Comparison of ENCODE assay signal across 8 mouse cellular contexts in genomic region chr11:75422013-75422792, GRCm38 (mm10). TPM values are rescaled to one million over a fixed set of nuclear protein-coding genes. Genes with fewer than 3 reads are reported as not detected.
DNase-seq lines count a peak whose midpoint lies in the region; ATAC-seq and TF ChIP-seq lines count a peak whose summit lies in the region.

TSS of gene Serpinf1 (minus strand) at chr11:75422701.

- no peak within 1 kb of the TSS for H3K27ac ChIP-seq in lung, postnatal 0 days (ENCODE audit: low read length)
- H3K27ac ChIP-seq in embryonic facial prominence, embryonic 13.5 days = peak within 1 kb of the TSS; percentile 88
- no peak within 1 kb of the TSS for H3K27ac ChIP-seq in heart, embryonic 14.5 days (replicated peaks in 1 of 2; ENCODE audit: control insufficient read depth in 1 of 2, insufficient read depth in 1 of 2, low read depth in 2 of 2, low read length in 2 of 2)
- H3K27ac ChIP-seq in limb, embryonic 11.5 days (replicated peaks; ENCODE audit: low read depth, low read length) = peak within 1 kb of the TSS; percentile 10
- H3K27ac ChIP-seq in neural tube, embryonic 14.5 days (ENCODE audit: low read depth, low read length) = no peak within 1 kb of the TSS

- H3K4me2 ChIP-seq in lung, postnatal 0 days (replicated peaks; ENCODE audit: low read depth, low read length) = peak within 1 kb of the TSS; percentile 15
- peak within 1 kb of the TSS; percentile 83 for H3K4me2 ChIP-seq in embryonic facial prominence, embryonic 13.5 days
- H3K4me2 ChIP-seq in heart, embryonic 14.5 days (ENCODE audit: low read length) = peak within 1 kb of the TSS; percentile 38
- peak within 1 kb of the TSS; percentile 78 for H3K4me2 ChIP-seq in limb, embryonic 11.5 days (ENCODE audit: low read depth, severe bottlenecking)
- no peak within 1 kb of the TSS; the same call in 1 of the 2 replicates for H3K4me2 ChIP-seq in neural tube, embryonic 14.5 days (ENCODE audit: low read depth, low read length)

- no peaks in the 10 kb centered on the region for H3K36me3 ChIP-seq in lung, postnatal 0 days (ENCODE audit: insufficient read depth, low read length)
- peaks cover 10% of the 10 kb centered on the region for H3K36me3 ChIP-seq in embryonic facial prominence, embryonic 13.5 days
- H3K36me3 ChIP-seq in heart, embryonic 14.5 days (ENCODE audit: control insufficient read depth, insufficient read depth, low read length) = no peaks in the 10 kb centered on the region
- H3K36me3 ChIP-seq in limb, embryonic 11.5 days (ENCODE audit: control insufficient read depth, insufficient read depth, low read length) = no peaks in the 10 kb centered on the region
- H3K36me3 ChIP-seq in neural tube, embryonic 14.5 days (ENCODE audit: control insufficient read depth, insufficient read depth, low read length) = no peaks in the 10 kb centered on the region

- 35% methylated on average over 10 of the region's 10 CpGs for WGBS in lung, postnatal 0 days
- 15% methylated on average over 10 of the region's 10 CpGs for WGBS in embryonic facial prominence, embryonic 13.5 days
- WGBS in heart, embryonic 14.5 days = 46% methylated on average over 10 of the region's 10 CpGs
- WGBS in limb, embryonic 11.5 days = 22% methylated on average over 10 of the region's 10 CpGs
- 47% methylated on average over 10 of the region's 10 CpGs for WGBS in neural tube, embryonic 14.5 days

- no peak within 1 kb of the TSS for H3K9ac ChIP-seq in lung, postnatal 0 days (replicated peaks; ENCODE audit: low read depth)
- H3K9ac ChIP-seq in embryonic facial prominence, embryonic 13.5 days = peak within 1 kb of the TSS; percentile 77
- H3K9ac ChIP-seq in heart, embryonic 14.5 days (ENCODE audit: low read length) = peak within 1 kb of the TSS; percentile 54
- H3K9ac ChIP-seq in limb, embryonic 11.5 days (ENCODE audit: low read length) = peak within 1 kb of the TSS; percentile 61
- no peak within 1 kb of the TSS for H3K9ac ChIP-seq in neural tube, embryonic 14.5 days (replicated peaks; ENCODE audit: low read depth, low read length)

- H3K4me1 ChIP-seq in lung, postnatal 0 days (ENCODE audit: insufficient read depth, low read depth, low read length) = no peaks in the 10 kb centered on the region
- H3K4me1 ChIP-seq in embryonic facial prominence, embryonic 13.5 days = peaks cover 32% of the 10 kb centered on the region
- H3K4me1 ChIP-seq in heart, embryonic 14.5 days (ENCODE audit: control insufficient read depth in 2 of 2, insufficient read depth in 2 of 2, low read length in 2 of 2) = peaks cover 4 to 8% of the 10 kb centered on the region in 2 experiments; a peak in 1 of 4 replicates
- peaks cover 13% of the 10 kb centered on the region for H3K4me1 ChIP-seq in limb, embryonic 11.5 days (ENCODE audit: control insufficient read depth, insufficient read depth, low read length)
- no peaks in the 10 kb centered on the region for H3K4me1 ChIP-seq in neural tube, embryonic 14.5 days (ENCODE audit: control insufficient read depth, insufficient read depth, low read length)

- no peaks in the 10 kb centered on the region for H3K9me3 ChIP-seq in lung, postnatal 0 days (ENCODE audit: low read length)
- H3K9me3 ChIP-seq in embryonic facial prominence, embryonic 13.5 days = no peaks in the 10 kb centered on the region
- no peaks in the 10 kb centered on the region for H3K9me3 ChIP-seq in heart, embryonic 14.5 days (ENCODE audit: control insufficient read depth, low read length)
- no peaks in the 10 kb centered on the region for H3K9me3 ChIP-seq in limb, embryonic 11.5 days (ENCODE audit: control insufficient read depth, low read length)
- H3K9me3 ChIP-seq in neural tube, embryonic 14.5 days (ENCODE audit: control insufficient read depth, low read length) = no peaks in the 10 kb centered on the region

- 0 out of 2 replicates have a peak, but pooled peaks have one; percentile 28 for ATAC-seq in lung, postnatal 0 days
- no peak for ATAC-seq in embryonic facial prominence, embryonic 13.5 days (ENCODE audit: insufficient number of reproducible peaks, insufficient read depth, low FRiP score, low TSS enrichment, low read depth)
- ATAC-seq in heart, embryonic 14.5 days (ENCODE audit: insufficient number of reproducible peaks, insufficient read depth, low FRiP score, low read depth) = no peak
- peak; percentile 62; the same call in 1 of the 2 replicates for ATAC-seq in limb, embryonic 11.5 days (ENCODE audit: insufficient number of reproducible peaks, low FRiP score, low TSS enrichment, low read depth)
- ATAC-seq in neural tube, embryonic 14.5 days (ENCODE audit: low read depth) = no peak

- H3K27me3 ChIP-seq in lung, postnatal 0 days (replicated peaks; ENCODE audit: insufficient read depth, low read length) = no peaks in the 10 kb centered on the region
- H3K27me3 ChIP-seq in embryonic facial prominence, embryonic 13.5 days = no peaks in the 10 kb centered on the region
- no peaks in the 10 kb centered on the region for H3K27me3 ChIP-seq in heart, embryonic 14.5 days (ENCODE audit: control insufficient read depth, insufficient read depth, low read length)
- no peaks in the 10 kb centered on the region for H3K27me3 ChIP-seq in limb, embryonic 11.5 days (ENCODE audit: control insufficient read depth, insufficient read depth, low read length)
- H3K27me3 ChIP-seq in neural tube, embryonic 14.5 days (ENCODE audit: control insufficient read depth, insufficient read depth, low read length) = no peaks in the 10 kb centered on the region

- H3K4me3 ChIP-seq in lung, postnatal 0 days (ENCODE audit: low read depth, low read length) = 0 out of 2 replicates have a peak within 1 kb of the TSS, but pooled peaks have one; percentile 16
- H3K4me3 ChIP-seq in embryonic facial prominence, embryonic 13.5 days = peak within 1 kb of the TSS; percentile 57
- H3K4me3 ChIP-seq in heart, embryonic 14.5 days (ENCODE audit: control insufficient read depth in 1 of 2, insufficient read depth in 1 of 2, low read depth in 1 of 2, low read length in 2 of 2) = peak within 1 kb of the TSS; percentile 22 to 40
- peak within 1 kb of the TSS; percentile 50 for H3K4me3 ChIP-seq in limb, embryonic 11.5 days (ENCODE audit: low read depth, low read length)
- peak within 1 kb of the TSS; percentile 17; the same call in 1 of the 2 replicates for H3K4me3 ChIP-seq in neural tube, embryonic 14.5 days (ENCODE audit: low read depth, low read length)

- DNase-seq in lung, postnatal 0 days (ENCODE audit: low spot score) = peak; percentile 47
- DNase-seq in lung, postnatal 36 days = no peak
- peak; percentile 63 for DNase-seq in limb, embryonic 11.5 days (ENCODE audit: low spot score)
- no peak for DNase-seq in thymus, adult 18-20 months
- no peak for DNase-seq in retina, postnatal 1 day

- TF ChIP-seq CTCF in lung, postnatal 0 days (IDR thresholded peaks at IDR 0.05) = no peak

- no peak for TF ChIP-seq EP300 in lung, postnatal 0 days (IDR thresholded peaks at IDR 0.05)

RNA-seq across cellular contexts. Expression of gene Serpinf1, which starts in this region (rescaled TPM):
- 58.0 and 64.2 TPM in 2 replicates for polyA plus RNA-seq in lung, postnatal 0 days (2015; fragmentation: Nextera tagmentation; extraction: Ambion mirVana)
- polyA plus RNA-seq in embryonic facial prominence, embryonic 13.5 days (2015; fragmentation: Nextera tagmentation; extraction: Ambion mirVana) = 259 and 277 TPM in 2 replicates
- polyA plus RNA-seq in heart, embryonic 14.5 days (2014; fragmentation: Nextera tagmentation; extraction: Ambion mirVana) = 27.8 and 32.4 TPM in 2 replicates
- 174 and 194 TPM in 2 replicates for polyA plus RNA-seq in limb, embryonic 11.5 days (2014; fragmentation: Nextera tagmentation; extraction: Ambion mirVana)
- 5.1 and 80.9 TPM in 2 replicates for polyA plus RNA-seq in neural tube, embryonic 14.5 days (2014; fragmentation: Nextera tagmentation; extraction: Ambion mirVana)

Comparison
In these comparisons a context has a peak if more than half of its experiments do, and no peak if none do; other contexts are left out.
1. DNase-seq: peak in lung, postnatal 0 days (single experiment) and limb, embryonic 11.5 days (single experiment); none in lung, postnatal 36 days (single experiment), thymus, adult 18-20 months (0 of 2) and retina, postnatal 1 day (single experiment).
2. ATAC-seq: peak in lung, postnatal 0 days (single experiment) and limb, embryonic 11.5 days (single experiment); none in embryonic facial prominence, embryonic 13.5 days (single experiment), heart, embryonic 14.5 days (single experiment) and neural tube, embryonic 14.5 days (single experiment).
3. H3K27ac ChIP-seq: peak in embryonic facial prominence, embryonic 13.5 days (single experiment) and limb, embryonic 11.5 days (single experiment); none in lung, postnatal 0 days (single experiment), heart, embryonic 14.5 days (0 of 2) and neural tube, embryonic 14.5 days (single experiment).
4. H3K9ac ChIP-seq: peak in embryonic facial prominence, embryonic 13.5 days (single experiment), heart, embryonic 14.5 days (single experiment) and limb, embryonic 11.5 days (single experiment); none in lung, postnatal 0 days (single experiment) and neural tube, embryonic 14.5 days (single experiment).
5. Peak in every context shown above with its lines, with median percentiles within 50 percentile points of each other: H3K4me3 ChIP-seq.